Mouse (Mus musculus): ENCODE data around the gene Gm20521.
A peak's percentile ranks its signal among the peaks of the same experiment; 100 is the strongest.
"Not testable (repeated sequence)": the region's sequence is repeated elsewhere in the genome, so short reads cannot be mapped to it uniquely, and the experiment has no call there.

Gene Gm20521

DNA sequence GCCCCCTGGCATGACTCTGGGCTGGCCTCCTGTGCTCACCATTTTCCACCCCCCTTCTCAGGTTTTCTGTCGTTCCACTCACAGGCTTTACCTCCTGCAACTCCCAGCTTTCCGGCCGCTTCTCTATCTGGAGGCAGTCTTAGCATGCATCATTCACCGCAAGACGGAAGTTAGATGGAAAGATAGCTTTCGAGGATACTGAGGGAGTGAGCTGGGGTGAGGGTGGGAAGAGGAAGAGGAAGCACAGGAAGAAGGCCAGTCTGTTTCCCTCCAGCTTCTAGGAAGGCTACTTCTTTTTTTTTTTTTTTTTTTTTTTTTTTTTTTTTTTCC, 53.6 kb downstream of the Gm20521 start:
- no peak for DNase-seq (ENCODE audit: low spot score in 2 of 2)

DNA sequence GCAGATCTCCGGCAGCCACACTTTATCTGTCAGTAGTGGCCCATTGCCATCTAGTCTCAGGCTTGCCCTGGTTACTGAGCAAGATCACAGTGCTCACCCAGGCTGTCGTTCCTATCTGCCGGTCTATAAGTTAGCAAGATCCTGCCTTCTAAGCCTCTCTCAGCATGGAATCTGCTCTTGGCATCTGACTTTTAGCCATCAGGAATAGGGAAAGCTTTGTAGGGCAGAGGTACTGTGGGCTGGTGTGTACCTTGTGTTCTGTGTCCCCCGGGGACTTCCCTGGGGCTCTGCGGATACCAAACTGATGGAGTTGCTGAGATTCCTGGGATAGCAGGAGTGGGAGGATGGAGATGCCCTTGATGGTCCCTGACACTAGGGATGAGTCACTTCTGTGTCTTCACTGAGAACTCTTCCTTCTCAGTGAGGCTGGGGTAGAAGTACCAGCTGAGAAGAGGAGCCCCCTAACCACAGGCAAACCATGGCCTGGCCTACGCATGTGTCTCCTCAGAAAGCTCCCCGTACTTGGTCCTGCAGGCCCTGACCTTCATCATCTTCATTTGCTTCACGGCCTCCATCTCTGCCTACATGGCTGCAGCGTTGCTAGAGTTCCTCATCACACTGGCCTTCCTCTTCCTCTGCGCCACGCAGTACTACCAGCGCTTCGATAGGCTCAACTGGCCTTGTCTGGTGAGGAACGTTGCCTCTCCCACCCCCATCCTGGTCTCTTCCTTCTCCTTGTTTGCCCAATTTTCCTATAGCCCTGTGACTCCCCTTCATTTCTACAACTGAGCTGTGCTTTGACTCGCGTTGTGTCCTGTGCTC, 54.3 kb downstream of the Gm20521 start:
- DNase-seq (ENCODE audit: low spot score in 2 of 2) = no peak

DNA sequence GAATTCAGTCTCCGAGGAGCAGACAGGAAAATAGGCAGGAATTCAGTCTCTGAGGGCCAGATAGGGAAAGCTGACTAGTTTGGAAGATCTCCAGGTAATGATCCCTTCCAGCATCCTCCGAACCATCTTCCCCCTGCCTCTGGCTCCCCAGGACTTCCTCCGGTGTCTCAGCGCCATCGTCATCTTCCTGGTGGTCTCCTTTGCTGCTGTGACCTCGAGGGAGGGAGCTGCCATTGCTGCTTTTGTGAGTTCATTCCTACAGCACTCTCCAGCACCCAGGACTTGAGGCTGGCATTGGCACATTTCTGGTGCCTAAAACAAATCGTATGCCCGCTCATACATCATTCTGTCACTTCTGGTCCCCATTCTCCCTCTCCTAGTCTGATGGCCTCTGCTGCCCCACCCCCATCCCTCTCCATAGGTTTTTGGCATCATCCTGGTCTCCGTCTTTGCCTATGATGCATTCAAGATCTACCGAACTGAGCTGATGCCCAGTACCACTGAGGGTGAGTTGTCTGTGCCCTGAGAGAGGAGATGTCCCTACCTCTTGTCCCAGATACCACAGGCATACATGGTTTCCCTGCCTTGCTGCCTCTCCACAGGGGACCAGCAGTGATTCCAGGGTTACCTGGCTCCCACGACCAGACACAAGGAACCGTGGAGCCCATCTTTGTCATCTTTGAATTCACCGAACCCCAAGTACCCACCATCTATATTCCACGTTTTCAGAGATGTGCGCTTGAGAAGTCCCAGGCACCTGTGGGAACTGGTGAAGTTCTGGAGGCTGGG, 55.4 kb downstream of the Gm20521 start:
- no peak for DNase-seq (ENCODE audit: low spot score in 2 of 2)

- peak; percentile 42 to 72 for DNase-seq (ENCODE audit: low spot score in 2 of 2)
Observed at GRCm38 (mm10) chr14:54939434-54940175, 56.4 kb downstream of the Gm20521 start.

DNA sequence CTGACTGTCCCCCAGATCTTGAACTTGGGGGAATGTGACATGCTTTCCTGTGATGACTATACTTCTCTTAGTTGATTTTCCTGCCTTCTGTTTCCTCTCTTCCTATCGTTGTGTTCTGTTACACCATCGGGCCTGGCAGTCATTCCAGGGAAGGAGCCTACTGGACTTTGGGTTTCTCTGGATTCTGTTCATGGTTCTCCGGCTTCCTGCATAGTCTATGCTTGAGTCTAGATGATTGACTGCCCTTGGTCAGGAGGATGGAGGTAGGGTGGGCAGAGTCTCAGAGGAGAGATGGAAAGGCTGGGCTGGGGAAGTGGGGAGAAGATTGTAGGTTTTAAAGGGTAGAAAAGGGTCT, 56.9 kb downstream of the Gm20521 start:
- DNase-seq (ENCODE audit: low spot score in 2 of 2) = no peak

GRCm38 (mm10) chr14:54941024-54941978, 58.1 kb downstream of the Gm20521 start:
- no peak for DNase-seq (ENCODE audit: low spot score in 2 of 2)

DNA sequence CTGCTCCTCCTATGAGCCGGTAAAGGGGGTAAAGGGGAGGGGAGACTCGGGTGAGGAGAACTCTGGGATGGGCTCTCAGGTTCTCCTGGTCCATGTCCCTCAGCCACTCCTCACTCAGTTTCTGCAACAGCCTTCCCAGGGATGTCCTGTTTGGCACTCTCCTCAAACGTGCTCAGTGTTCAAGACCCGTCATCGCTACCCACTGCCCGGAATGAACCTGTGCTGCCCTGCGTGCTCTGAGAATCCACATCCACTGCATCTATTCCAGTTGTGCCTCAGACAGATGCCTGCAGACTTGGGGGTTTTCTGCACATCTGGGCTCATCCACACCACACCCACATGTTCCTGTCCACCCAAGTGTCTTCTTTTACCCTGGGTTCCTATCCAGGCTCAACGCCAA, 59.2 kb downstream of the Gm20521 start:
- DNase-seq (ENCODE audit: low spot score in 2 of 2) = no peak

DNA sequence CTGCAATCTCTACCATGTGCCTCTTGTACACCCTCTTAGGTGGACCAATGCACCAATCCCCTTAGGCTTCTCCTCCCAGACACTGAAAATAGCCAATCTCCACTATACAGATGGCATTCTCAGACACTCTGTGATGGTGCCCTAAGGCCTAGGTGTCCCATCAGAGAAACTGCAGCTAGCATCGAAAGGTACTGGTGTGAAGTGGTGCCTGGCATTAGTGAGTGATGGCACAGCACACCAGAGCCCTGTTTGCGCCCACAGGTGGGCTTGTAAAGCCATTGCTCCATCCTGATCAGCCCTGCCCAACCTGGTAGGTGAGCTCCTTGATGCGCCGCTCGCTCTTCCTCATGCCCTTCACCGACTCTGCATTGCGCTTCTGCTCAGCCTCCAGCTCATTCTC, 60.7 kb downstream of the Gm20521 start:
- DNase-seq (ENCODE audit: low spot score in 2 of 2) = no peak

DNA sequence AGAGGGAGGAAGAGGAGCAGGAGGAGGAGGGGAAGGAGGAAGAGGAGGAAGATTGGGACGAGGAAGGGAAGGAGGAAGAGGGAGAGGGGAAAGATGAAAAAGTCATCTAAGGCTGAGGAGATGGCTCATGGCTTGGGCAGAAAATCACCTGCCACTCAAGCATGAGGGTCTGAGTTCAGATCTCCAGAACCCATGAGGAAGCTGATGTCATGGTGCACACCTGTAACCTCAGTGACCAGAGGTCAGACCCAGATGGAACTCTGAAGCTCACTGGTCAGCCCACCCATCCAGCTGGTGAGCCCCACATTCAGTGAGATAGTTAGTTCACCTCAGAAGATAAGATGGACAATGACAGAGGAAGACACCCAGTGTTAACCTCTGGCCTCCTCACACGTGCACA, 61.7 kb downstream of the Gm20521 start:
- DNase-seq (ENCODE audit: low spot score in 2 of 2) = no peak

DNA sequence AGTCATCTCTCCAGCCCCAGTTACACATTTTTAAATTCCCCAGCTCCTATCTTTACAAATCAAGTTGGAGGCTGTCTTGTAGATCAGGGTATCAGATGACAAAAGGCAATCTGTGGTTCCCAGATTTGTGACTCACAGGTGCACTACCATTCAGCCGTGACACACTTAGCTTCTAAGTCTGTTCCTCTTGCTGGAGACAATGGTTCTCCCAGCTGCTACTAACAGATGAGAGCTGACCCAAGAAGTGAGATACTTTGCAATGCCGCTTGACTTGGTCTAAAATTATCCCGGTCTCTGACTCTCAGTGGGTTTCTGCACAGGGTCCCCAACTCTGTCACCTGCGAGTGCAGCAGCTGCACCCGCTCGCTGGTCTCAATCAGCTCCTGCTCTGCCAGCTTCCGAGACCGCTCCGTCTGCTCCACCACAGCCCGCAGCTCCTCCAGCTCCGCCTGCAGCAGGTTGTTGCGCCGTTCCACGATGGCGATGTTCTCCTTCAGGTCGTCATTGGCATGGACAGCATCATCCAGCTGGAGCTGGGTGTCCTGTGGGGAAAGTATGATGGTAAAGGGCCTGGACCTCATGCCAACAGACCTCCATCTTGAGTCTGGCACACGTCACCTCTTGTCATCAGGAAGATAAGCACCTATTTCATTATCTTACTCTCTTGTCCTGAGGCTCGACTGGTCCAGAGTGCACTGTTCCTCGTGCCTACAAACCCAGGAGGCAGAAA, 62.9 kb downstream of the Gm20521 start:
- DNase-seq (ENCODE audit: low spot score in 2 of 2) = no peak

DNA sequence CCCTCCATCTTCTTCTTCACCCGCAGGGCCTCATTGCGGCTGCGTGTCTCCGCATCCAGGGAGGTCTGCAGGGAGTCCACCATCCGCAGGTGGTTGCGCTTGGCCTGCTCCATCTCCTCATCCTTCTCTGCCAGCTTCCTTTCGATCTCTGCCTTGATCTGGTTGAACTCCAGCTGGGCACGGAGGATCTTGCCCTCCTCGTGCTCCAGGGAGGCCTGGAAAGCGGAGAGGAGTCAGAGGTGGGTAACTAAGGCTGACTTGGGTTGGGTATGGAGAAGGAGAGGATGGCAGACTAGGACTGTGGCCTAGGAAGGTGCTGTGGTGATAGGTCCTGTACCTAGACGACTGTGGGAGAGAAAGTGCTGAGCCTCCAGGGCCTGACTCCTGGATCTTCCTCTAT, 63.8 kb downstream of the Gm20521 start:
- DNase-seq (ENCODE audit: low spot score in 2 of 2) = not testable (repeated sequence)
